Mouse (Mus musculus) bone marrow, adult 2 months (tissue): ENCODE measurements at regions not wholly inside any gene's neighbourhood (a gene's known extent, or its start where the extent isn't known, plus 50 kb on each side); places are given as distances from the start of the nearest gene placed in this dataset.

Experiments
- CTCF ChIP-seq: fragments of 200-500 bp; IDR thresholded peaks from 2 replicates; pipeline ENCODE4 v1.5.1; 2011; ENCODE audit warnings: low read length, control low read depth; ENCODE audit not compliant: control insufficient read depth, insufficient read depth
- POLR2A ChIP-seq: fragments of 200-500 bp; IDR thresholded peaks from 2 replicates; pipeline ENCODE4 v1.6.1; 2011; ENCODE audit warnings: low read depth, mild to moderate bottlenecking, control low read depth, low read length, borderline replicate concordance; ENCODE audit not compliant: control insufficient read depth

DNA sequence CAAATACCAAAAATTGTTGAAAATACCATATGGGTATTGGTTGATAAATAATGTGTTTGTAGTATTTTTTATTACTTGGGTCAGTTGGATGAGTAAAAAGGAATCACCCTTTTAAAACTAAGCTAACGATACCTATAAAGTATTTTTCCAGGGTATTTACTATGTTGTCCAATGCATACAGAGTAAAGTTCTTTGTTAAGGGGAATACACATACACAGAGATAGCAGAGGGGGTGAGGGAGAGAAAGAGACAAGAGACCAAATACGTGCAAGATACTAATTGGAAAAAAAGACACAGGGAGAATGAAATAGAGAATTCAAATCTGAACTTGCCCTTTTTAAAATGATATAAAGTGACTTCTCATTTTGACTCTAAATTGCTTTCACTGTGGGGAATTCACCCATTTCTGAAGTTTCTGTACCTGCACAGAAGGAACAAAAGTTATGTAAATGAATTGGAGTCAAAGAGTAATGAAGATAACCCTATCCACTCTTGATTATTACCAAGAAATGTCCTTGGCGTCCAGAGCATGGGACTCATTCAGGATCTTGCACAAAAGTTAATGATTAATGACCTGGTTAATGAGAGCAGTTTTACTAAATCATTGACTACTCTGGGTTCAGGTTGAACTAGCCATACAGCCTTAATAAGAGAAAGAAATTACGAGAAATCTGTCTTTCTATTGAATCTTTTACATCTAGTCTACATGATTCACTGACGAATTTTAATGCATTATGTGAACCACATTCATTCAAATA is 443.7 kb downstream of the Adam6a start:
- TF ChIP-seq CTCF = no peak
- no peak for TF ChIP-seq POLR2A
